Mouse (Mus musculus) ES-E14 (cell line): Measurements from ENCODE around the gene Ptprg.

Experiments used
- CHD2 ChIP-seq: IDR thresholded peaks from 2 replicates; pipeline ENCODE4 v1.6.1; 2014; ENCODE audit warnings: mild to moderate bottlenecking, low read depth, low read length, inconsistent platforms
- HCFC1 ChIP-seq: IDR thresholded peaks from 2 replicates; pipeline ENCODE4 v1.6.1; 2012; ENCODE audit warnings: low read length, inconsistent platforms, borderline replicate concordance; ENCODE audit not compliant: insufficient read depth
- MAFK ChIP-seq: IDR thresholded peaks from 2 replicates; pipeline ENCODE4 v1.6.1; 2014; ENCODE audit warnings: mild to moderate bottlenecking, low read depth, low read length, inconsistent platforms; ENCODE audit not compliant: insufficient read depth
- ZC3H11A ChIP-seq: IDR thresholded peaks from 2 replicates; pipeline ENCODE4 v1.6.1; 2012; ENCODE audit warnings: low read depth, mild to moderate bottlenecking, inconsistent platforms, low read length, borderline replicate concordance
- ZNF384 ChIP-seq: IDR thresholded peaks from 2 replicates; pipeline ENCODE4 v1.6.1; 2012; ENCODE audit warnings: low read depth, low read length, inconsistent platforms

- TF ChIP-seq ZC3H11A (no peak), ZNF384 (no peak), MAFK (no peak), HCFC1 (no peak), CHD2 (no peak)
Measured at GRCm38 (mm10) chr14:12149529-12149928, 596.2 kb downstream of the Ptprg start.
